Mouse (Mus musculus): ENCODE measurements at regions not wholly inside any gene's neighbourhood (a gene's known extent, or its start where the extent isn't known, plus 50 kb on each side); places are given as distances from the start of the nearest gene placed in this dataset.

DNA sequence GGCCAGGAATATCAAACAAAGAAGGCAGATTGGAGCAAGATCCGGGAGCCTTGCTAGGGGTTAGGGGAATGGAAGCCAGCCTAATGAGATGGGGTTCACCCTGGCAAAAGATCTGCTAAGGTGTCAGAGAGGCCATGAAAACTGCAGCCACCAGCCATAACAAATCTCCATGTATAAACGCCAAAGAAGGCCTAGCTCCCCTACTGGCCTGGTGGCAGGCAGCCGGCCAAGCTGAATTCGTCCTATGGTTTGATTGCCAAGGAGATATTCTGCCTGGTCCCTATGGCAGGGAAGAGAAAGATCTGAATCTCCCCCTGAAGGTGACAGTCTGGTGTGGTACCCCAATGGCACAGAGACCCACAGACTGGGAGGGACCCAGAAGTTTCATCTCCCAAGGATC is 104.8 kb upstream of the E030018B13Rik start:
- Histone ChIP-seq H3K36me3 (no peaks in the 10 kb centered on the region), H3K27ac (no peak overlapping the region), H3K4me3 (no peak overlapping the region), H3K27me3 (no peaks in the 10 kb centered on the region), H3K4me2 (no peak overlapping the region), H3K9ac (no peak overlapping the region), H3K9me3 (no peaks in the 10 kb centered on the region), H3K4me1 (replicated peaks) (no peaks in the 10 kb centered on the region)
- 79% methylated on average over 4 of the region's 4 CpGs for WGBS
- ATAC-seq (ENCODE audit: low FRiP score) = no peak

DNA sequence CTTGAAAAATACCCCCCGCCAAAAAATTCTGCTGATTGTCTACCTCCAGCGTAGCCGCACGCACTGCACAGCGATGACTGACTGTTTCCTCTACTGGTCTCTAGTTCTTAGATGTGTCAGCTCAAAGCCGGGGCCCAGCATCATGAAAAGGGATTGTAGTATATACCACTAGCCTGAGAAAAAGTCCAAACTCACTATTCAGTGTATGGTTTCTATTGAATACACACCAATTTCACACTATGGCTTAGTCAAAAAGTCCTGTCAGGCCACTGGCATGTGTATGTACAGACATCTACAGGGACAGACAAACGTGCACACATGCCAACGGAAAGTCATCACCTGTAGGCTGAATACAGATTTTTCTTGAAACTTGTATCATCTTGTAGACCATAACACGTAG is 101.1 kb upstream of the E030018B13Rik start:
- H3K4me3 ChIP-seq = no peak overlapping the region
- H3K4me2 ChIP-seq = no peak overlapping the region
- no peaks in the 10 kb centered on the region for H3K36me3 ChIP-seq
- no peaks in the 10 kb centered on the region for H3K27me3 ChIP-seq
- WGBS = 93% methylated on average over 9 of the region's 9 CpGs
- no peak overlapping the region for H3K9ac ChIP-seq
- H3K9me3 ChIP-seq = no peaks in the 10 kb centered on the region
- H3K27ac ChIP-seq = no peak overlapping the region
- no peaks in the 10 kb centered on the region for H3K4me1 ChIP-seq (replicated peaks)
- ATAC-seq (ENCODE audit: low FRiP score) = no peak

DNA sequence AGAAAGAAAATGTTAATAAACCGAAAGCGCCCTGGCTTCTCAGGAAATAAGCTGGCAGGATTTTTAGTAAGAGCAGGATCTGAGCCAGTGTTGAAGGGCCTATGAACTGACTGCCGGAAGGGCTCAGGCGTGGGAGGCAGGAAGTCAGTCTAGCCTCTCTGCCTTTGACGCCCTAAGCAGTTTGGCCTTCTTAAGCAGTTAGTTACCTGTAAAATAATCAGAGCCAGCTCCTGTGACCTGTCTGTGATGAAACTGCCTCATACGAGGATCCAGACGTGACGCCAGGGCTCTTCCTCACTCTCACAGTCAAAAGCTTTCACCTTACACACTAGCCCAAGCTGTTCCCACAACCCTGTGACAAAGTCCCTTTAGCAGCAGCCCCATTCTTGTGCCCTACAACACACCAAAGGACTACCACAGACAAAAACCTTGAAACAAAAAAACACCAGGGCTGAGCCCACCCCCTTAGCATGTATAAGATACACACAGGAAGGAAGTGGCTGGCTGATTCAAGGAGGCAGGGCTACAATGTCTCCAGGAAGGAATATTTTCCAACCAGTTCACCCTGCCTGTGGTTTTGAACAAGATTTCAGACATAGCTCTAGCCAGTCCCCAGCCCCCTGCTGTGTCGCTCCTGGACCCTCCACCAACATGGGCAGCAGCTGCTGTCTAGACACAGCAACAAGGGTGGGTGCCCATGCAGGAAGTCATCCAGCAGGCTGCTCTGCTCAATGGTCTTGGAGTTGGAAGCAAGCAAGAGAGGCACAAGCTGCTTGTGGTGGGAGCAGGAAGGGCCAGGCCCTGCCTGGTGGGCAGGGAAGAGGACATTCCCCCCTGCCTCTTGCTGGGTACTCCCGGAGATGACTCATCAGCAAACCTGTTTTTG is 100.4 kb upstream of the E030018B13Rik start:
- Histone ChIP-seq H3K36me3 (no peaks in the 10 kb centered on the region), H3K9me3 (no peaks in the 10 kb centered on the region), H3K4me1 (replicated peaks) (no peaks in the 10 kb centered on the region), H3K4me2 (no peak overlapping the region), H3K27me3 (no peaks in the 10 kb centered on the region), H3K27ac (peak overlapping the region; percentile 3; the same call in 1 of the 2 replicates), H3K9ac (no peak overlapping the region), H3K4me3 (no peak overlapping the region)
- no peak for ATAC-seq (ENCODE audit: low FRiP score)
- 89% methylated on average over 10 of the region's 10 CpGs for WGBS

DNA sequence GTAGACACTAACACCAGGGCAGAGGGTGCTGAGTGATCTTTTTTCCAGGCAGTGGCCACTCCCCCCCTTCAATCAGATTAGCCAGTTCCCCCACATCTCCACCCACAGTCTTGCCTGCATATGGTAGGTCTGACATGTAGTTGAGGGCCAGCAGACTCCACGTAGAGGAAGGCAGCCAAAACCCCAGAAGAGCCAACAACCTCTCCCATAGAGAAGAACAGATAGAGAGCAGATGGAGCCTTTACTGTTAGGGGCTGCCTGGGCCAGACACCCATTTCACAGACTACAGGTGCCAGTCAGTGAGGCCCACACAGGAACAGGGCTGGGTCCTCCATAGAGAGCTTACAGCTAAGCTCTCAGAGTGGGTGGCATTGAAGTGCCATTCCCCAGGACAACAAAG is 99.2 kb upstream of the E030018B13Rik start:
- Histone ChIP-seq H3K27me3 (no peaks in the 10 kb centered on the region), H3K36me3 (no peaks in the 10 kb centered on the region), H3K9ac (no peak overlapping the region), H3K4me1 (replicated peaks) (no peaks in the 10 kb centered on the region), H3K9me3 (no peaks in the 10 kb centered on the region), H3K4me2 (no peak overlapping the region), H3K27ac (no peak overlapping the region; the same call in 1 of the 2 replicates), H3K4me3 (no peak overlapping the region)
- no peak for ATAC-seq (ENCODE audit: low FRiP score)
- WGBS = 87% methylated on average over 1 of the region's 1 CpGs

DNA sequence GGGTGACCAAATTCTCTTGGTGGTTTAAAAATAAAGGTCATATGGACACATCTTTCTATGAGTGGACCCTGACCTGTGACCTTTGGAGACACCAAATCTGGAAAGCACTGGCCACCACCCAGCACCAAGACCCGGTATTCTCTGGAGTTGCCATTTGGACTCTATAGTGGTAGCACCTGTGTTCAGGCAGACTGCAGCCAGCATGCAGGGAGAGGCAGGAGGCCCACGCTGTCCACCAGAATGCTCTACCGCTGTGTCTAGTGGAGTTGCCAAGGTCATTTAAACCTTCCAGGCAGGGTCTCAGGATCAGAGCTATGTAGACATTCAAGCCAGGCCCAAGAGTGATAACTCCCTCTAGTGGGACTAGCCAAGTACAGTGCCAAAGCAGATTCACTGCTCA is 98.6 kb upstream of the E030018B13Rik start:
- no peak overlapping the region for H3K4me2 ChIP-seq
- no peaks in the 10 kb centered on the region for H3K4me1 ChIP-seq (replicated peaks)
- H3K36me3 ChIP-seq = no peaks in the 10 kb centered on the region
- H3K27me3 ChIP-seq = no peaks in the 10 kb centered on the region
- WGBS = 90% methylated on average over 3 of the region's 3 CpGs
- no peaks in the 10 kb centered on the region for H3K9me3 ChIP-seq
- no peak overlapping the region for H3K9ac ChIP-seq
- no peak for ATAC-seq (ENCODE audit: low FRiP score)
- no peak overlapping the region for H3K27ac ChIP-seq
- H3K4me3 ChIP-seq = no peak overlapping the region

DNA sequence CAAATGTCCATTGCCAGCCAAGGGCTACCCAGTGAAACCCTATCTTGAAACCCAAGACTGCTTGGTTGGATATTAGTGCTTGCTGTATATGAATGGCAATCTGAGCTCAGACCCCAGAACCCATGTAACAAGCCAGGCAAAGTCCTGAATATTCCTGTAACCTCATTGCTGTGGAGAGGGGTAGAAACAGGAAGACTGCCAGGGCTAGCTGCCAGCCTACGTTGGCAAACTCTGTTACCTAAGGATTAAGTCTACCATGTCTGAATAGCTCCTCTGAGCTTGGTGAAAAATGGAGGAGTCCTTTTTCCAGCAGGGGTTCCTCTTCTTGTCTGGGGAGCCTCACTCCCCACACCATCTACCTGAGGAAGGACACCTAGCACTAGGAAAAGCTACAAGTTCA is 96.4 kb upstream of the E030018B13Rik start:
- Histone ChIP-seq H3K4me3 (no peak overlapping the region), H3K4me1 (replicated peaks) (no peaks in the 10 kb centered on the region), H3K27ac (no peak overlapping the region), H3K9ac (no peak overlapping the region), H3K27me3 (no peaks in the 10 kb centered on the region), H3K9me3 (no peaks in the 10 kb centered on the region), H3K36me3 (no peaks in the 10 kb centered on the region), H3K4me2 (no peak overlapping the region)
- WGBS = 70% methylated on average over 1 of the region's 1 CpGs
- no peak for ATAC-seq (ENCODE audit: low FRiP score)

DNA sequence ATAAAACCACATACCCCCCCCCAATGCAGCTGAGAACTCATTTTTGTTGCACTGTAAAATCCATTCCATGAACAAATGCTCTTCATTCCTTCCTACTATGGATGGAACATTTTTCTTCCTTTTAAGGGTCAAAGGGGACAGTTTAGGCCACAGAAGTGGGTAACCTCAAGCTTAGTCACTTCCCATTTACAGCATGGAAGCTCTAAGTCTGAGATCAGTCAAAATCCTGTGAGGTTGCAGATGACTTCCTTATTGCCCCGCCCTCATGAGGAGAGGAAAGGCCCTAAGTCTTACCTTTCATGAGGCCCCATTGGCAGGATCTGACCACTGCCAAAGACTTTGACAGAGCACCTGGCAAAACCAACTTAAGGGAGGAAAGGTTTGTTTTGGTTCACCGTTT is 94.7 kb upstream of the E030018B13Rik start:
- no peak for ATAC-seq (ENCODE audit: low FRiP score)
- no peaks in the 10 kb centered on the region for H3K36me3 ChIP-seq
- H3K27ac ChIP-seq = no peak overlapping the region
- H3K9me3 ChIP-seq = no peaks in the 10 kb centered on the region
- no peak overlapping the region for H3K4me3 ChIP-seq
- no peak overlapping the region for H3K4me2 ChIP-seq
- WGBS = 89% methylated on average over 2 of the region's 2 CpGs
- no peak overlapping the region for H3K9ac ChIP-seq
- no peaks in the 10 kb centered on the region for H3K27me3 ChIP-seq
- no peaks in the 10 kb centered on the region for H3K4me1 ChIP-seq (replicated peaks)

DNA sequence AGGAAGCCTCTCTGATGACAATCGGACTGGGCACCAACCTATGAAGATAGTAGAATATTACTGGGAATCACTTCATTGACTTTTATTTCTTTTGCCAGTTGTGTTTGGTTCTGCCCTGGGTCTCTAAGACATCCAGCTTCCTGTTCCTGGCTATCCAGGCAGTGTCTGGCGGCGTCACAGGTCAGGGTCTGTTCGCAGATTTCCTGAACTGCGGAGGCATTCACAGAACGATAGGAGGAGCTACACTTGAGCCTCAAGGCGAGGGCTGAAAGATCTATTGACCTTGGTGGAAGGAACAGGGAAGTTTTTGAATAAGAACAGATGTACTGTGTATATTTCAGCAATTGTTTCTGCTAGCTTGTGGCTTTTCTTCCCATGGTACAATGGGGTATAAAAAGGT is 92.6 kb upstream of the E030018B13Rik start:
- 67% methylated on average over 7 of the region's 7 CpGs for WGBS
- Histone ChIP-seq H3K27me3 (no peaks in the 10 kb centered on the region), H3K4me3 (no peak overlapping the region), H3K4me2 (no peak overlapping the region), H3K36me3 (no peaks in the 10 kb centered on the region), H3K4me1 (replicated peaks) (no peaks in the 10 kb centered on the region), H3K9me3 (no peaks in the 10 kb centered on the region), H3K27ac (no peak overlapping the region), H3K9ac (no peak overlapping the region)
- no peak for ATAC-seq (ENCODE audit: low FRiP score)

DNA sequence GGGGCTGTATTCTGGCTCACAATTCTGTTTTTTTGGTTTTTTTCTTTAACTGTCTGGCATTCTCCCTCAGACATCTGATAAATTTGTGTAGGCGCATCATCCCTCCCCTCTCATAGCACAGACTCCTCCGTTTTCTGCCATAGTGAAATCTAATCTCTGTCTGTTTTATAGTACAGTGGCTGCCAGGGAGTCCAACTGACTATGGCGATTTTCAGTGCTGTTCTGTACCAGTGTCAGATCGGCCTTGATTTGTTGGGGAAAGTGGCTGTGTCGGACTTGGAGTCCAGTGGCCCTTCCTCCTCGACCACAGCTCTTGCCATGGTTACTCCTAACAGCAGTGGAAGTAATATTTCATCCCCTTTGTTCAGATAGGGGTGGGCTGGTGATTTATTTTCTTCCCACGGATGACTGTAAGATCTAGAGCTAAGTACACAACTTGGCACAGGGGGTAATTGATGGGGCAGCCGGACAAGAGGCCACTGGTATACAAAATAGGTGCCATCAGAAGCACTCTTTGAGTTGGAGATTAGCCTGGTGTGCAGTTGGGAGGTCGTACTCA is 87.2 kb upstream of the E030018B13Rik start:
- no peak overlapping the region for H3K4me3 ChIP-seq
- H3K27ac ChIP-seq = no peak overlapping the region
- no peak overlapping the region for H3K9ac ChIP-seq
- no peak for ATAC-seq (ENCODE audit: low FRiP score)
- no peaks in the 10 kb centered on the region for H3K27me3 ChIP-seq
- H3K4me1 ChIP-seq (replicated peaks) = no peaks in the 10 kb centered on the region
- H3K9me3 ChIP-seq = no peaks in the 10 kb centered on the region
- H3K36me3 ChIP-seq = no peaks in the 10 kb centered on the region
- H3K4me2 ChIP-seq = no peak overlapping the region
- WGBS = 83% methylated on average over 9 of the region's 9 CpGs

DNA sequence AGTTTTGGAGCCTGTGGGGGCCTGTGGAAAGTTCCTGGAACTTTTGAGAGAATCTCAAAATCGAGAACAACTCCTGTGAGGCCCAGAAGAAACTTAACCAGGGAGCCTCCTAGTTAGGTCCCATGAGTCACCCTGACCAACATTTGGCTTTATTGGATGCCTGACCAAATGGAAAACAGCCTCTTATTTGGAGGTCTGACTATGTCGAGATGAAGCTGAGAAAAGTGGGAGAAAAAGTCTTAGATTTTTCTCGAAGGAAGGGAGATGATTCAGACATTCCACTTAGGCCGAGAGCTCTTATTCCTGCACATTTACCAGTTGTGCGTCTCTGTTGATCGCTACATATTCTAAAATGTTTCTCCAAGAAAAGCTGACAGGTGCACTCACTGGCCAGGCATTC is 83.0 kb upstream of the E030018B13Rik start:
- no peak overlapping the region for H3K4me3 ChIP-seq
- no peak overlapping the region for H3K9ac ChIP-seq
- no peaks in the 10 kb centered on the region for H3K4me1 ChIP-seq (replicated peaks)
- no peaks in the 10 kb centered on the region for H3K9me3 ChIP-seq
- H3K4me2 ChIP-seq = no peak overlapping the region
- no peaks in the 10 kb centered on the region for H3K27me3 ChIP-seq
- ATAC-seq (ENCODE audit: low FRiP score) = no peak
- no peak overlapping the region for H3K27ac ChIP-seq
- 87% methylated on average over 6 of the region's 6 CpGs for whole genome bisulfite sequencing
- no peaks in the 10 kb centered on the region for H3K36me3 ChIP-seq

DNA sequence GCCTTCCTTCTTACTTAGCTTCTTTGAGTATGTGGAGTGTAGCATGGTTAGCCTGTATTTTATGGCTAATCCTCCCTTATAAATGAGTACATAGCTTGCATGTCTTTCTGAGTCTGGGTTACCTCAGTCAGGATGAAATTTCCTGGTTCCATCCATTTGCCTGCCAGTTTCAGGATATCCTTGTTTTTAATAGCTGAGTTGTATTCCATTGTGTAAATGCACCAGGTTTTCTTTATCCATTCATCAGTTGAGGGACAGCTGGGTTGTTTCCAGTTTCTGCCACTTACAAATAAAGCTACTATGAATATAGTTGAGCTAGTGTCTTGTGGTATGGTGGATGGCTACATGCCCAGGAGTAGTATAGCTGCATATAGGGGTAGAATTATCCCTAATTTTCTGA is 80.7 kb upstream of the E030018B13Rik start:
- H3K9me3 ChIP-seq = no peaks in the 10 kb centered on the region
- no peak overlapping the region for H3K9ac ChIP-seq
- no peaks in the 10 kb centered on the region for H3K36me3 ChIP-seq
- no peak overlapping the region for H3K4me3 ChIP-seq
- ATAC-seq (ENCODE audit: low FRiP score) = no peak
- no peak overlapping the region for H3K4me2 ChIP-seq
- H3K27me3 ChIP-seq = no peaks in the 10 kb centered on the region
- no peak overlapping the region for H3K27ac ChIP-seq
- no peaks in the 10 kb centered on the region for H3K4me1 ChIP-seq (replicated peaks)

Measured in hindbrain, embryonic 13.5 days (tissue).